Mouse (Mus musculus) adipocyte (in vitro differentiated cells): ENCODE data around the gene Tdp2.
"Not testable (repeated sequence)": the region's sequence is repeated elsewhere in the genome, so short reads cannot be mapped to it uniquely, and the experiment has no call there.

Experiments used
- DNase-seq: peaks from one replicate; pipeline ENCODE4 v3.0.0-alpha.2; 2016; ENCODE audit warnings: low spot score

The Tdp2 gene

DNA sequence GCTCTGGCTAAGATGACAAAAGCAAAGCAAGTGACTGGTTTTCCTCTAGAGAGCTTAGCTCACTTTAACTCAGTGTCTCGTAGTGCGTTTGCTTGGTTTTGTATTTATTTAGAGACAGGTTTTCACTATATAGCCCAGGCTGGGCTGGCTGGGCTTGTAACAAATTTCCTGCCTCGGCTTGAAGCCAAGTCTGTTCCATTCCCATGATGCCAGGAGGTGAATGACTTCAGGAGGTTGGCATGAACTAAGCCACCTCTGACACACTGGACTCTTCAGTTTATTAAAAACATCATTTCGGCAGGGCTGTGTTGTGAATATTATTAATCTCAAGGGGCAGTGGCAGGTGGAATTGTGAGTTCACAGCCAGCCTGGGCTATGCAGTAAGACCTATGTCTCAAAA lies 5.9 kb upstream of the Tdp2 start:
- peak; percentile 74 for DNase-seq

DNA sequence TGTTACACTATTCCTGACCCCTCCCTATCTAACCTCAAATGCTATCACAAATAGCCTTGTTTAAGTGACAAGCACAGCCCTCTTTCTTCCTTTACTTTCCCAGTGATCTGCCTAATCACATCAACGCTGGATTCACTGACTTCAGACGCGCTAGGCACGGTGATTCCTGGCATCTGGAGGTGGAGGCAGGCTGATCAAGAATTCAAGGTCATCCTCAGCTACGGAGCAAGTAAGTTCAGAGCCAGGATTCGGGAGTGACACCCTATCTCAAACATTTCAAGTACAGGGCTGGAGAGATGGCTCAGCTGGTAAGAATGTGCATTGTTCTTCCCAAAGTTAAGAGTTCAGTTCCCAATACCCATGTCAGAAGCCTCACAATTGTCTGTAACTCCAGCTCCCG lies 5.4 kb upstream of the Tdp2 start:
- DNase-seq = no peak

DNA sequence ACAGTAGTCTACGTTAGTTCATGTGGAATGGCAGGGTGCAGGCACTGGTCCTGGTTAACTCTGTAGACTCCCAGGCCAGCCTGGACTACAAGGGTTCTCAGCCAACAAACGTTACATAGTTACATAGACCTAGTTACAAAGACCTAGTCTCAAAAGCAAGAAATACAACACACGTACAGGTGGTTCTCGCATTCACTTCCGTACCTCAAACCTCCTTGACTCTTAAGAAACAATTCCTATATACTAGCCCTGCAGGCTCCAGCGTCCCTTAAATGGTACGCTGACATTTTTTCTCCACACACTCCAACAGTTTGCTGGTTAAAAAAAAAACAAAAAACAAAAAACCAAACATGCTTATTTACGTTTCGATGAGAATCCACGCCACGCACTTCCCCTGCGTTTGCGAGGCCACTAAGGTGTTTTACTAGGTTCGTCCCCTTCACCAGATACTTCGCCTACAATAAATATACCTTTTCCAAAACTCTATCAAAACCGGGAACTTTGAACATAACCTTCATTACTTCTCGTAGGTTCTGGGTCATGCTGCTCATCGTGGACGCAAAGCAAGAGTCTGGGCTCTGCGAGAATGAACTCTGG lies 625 bp upstream of the Tdp2 start:
- no peak for DNase-seq

DNA sequence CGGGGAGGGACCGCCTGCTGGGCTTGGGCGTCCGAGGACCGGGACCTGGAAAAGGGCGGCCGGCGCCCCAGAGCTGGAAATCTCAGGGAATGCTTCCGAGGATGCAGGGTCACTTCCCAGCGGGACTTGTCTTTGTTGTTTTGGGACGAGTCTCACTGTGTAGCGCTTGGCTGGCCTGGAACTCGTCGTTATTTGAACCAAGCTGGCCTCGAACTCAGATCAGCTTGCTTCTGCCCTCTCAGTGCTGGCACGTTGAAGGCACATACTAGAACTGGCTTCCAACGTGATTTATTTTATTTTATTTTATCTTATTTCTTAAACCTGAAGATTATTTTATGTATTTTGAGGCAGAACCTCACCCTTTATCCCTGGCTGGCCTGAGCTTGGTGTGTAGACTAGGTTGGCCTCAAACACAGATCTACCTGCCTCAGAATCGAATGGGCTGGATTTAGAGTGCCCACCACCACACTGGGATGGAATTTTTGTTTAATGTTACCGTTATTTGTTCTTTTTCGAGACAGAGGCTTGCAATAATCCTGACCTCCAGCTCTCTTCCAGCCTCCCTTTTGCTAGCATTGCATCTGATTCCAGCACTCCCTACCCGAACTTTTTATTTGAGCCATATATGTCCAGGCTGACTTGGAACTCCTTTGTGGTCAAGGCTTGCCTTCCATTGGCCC lies 792 bp downstream of the Tdp2 start:
- peak; percentile 27 for DNase-seq

DNA sequence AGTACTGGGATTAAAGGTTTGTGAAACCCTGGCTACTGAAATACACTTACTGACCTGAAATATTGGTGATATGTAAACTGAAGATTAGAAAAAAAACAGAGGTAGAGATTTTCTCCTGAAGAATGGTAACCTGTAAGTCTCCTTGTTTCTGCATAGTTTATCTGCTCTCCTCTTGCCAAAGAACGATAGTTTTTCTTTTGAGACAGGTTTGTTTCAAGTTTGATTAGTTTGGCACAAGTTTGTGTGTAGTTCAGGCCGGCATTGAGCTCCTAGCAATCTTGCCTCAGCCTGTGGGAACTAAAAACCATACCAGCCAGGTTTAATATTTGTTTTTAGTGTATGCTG lies 1.3 kb downstream of the Tdp2 start:
- DNase-seq = no peak

DNA sequence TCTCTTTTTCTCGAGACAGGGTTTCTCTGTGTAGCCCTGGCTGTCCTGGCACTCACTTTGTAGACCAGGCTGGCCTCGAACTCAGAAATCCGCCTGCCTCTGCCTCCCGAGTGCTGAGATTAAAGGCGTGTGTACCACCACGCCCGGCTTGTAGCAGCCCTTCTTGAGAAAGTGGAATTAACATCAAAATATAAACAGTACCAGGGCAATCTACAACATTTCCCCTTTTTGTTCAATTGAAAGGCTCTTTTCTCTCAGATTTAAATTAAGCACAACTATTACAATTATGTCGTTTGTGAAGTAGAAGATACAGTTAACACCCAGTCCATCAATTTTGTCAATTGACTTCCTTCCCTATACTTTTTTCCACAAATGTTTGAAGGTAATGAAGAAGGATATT lies 6.3 kb downstream of the Tdp2 start:
- DNase-seq = not testable (repeated sequence)

DNA sequence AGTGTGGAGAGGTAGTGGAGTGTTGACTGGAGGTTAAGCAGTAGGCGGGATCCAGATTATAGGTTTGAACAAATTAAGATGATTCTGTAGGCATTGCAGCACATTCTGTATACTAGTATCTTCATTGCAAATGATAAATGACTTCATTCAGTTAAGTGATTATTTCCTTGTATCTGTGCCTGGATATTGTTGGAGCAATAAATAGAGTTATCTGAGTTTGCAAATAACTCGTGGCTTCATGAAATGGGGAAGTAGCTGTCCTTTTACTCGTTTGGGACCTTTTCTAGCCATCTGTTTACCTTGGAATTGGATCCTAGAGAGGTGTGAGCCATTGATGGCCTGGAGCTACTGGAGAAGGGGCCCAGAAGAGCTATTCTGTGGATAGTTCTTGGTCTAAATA lies 8.4 kb downstream of the Tdp2 start:
- DNase-seq = no peak

DNA sequence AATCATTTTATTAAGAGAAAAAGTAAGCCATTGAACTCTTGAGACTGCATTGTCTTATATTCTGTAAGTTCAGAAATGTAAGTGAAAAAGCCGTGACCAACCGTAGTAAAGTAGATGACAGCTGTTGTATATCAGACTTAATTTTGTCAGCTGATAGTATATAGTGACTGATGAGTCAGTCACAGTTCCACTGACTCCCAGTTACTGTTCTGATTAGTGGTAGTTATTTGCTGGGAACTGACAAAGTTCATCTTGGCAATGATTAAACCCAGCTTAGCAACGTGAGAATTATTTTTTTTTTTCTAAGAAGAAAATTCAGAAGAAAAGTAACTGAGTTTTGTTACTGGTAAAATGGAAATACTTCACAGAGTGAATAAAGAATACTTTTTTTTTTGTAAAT lies 10.2 kb downstream of the Tdp2 start:
- no peak for DNase-seq

DNA sequence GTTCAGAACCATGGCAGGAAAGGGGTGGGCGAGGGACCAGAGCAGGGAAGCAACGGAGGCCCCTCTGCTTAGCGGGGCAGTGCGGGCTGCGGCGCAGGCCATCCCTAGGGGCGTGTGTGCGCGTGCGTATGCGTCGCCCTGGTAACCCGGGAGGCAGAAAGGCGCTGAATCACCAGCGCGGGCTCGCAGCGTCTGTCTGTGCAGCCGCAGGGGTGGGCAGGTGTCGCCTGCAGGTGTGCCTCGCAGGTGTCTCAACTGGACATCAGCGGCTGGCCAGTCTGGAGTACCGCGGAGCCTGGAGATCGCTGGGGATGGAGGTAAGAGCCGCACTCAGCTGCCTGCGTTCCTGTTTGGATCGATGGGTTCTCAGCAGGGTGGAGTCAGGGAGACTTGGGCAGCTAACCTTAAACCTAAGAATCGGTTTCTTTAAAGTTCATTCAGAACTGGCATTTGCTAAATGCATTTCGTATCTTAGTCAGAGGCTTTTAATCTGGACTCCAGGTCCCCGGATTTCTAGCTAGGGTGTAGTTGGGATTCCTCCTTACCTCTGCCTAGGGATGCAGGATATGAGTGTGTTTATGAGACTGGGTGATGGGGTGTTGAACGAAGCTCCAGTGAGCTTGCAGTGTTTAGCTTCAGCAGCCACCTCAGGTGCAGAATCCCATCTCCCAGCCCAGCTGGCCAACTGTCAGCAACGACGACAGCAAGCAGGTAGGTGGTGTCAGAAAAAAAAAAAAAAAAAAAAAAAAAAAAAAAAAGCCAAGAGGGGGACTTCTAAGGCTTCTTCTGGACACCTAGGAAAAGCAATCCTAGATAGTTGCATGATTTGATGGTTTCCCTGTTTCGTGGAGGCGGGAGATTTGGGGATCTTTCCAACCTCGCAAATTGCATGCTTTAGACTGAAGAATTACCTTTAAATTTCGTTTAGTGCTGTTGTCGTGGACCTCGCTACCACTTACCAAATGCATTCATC lies 13.8 kb downstream of the Tdp2 start, which contains the start of gene D130043K22Rik:
D130043K22Rik (plus strand) TSS at position 153 of the 973 bp plus-strand sequence.
- no peak for DNase-seq

DNA sequence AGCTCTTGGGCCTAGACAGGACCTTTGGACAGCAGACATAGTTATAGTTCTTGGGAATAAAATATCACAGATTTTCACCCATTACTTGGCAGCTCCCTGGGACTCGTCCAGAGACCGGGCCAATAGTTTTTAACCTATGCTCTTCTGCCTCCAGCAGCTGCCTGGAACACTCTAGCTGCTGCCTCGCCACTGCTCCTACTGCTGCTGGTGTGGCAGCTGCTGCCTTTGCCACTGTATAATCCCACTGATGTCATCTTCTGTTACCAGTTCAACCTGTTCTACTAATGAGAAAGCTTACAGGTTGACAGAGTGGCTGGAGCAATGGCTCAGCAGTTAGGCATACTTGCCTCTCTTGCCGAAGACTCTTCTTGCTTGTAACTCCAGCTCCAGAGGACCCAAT lies 17.8 kb downstream of the Tdp2 start:
- DNase-seq = no peak

DNA sequence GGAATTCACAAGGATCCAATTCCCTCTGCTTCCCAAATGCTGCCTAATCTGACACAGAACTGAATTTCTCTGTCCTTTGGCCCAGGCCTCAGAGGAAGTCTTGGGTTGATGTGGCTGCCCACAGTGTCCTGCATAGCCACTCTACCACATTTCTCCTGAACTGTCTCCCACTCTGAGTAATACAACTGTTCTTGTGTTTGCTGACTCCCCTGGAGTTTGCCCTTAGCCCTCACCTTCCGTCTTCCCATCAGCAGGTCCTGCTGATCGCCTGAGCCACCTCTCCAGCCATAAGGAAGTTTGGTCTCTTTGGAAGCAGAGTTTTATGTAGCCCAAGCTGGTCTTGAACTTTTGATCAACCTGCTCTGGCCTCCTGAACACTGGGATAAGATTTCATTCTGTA lies 20.5 kb downstream of the Tdp2 start:
- no peak for DNase-seq

DNA sequence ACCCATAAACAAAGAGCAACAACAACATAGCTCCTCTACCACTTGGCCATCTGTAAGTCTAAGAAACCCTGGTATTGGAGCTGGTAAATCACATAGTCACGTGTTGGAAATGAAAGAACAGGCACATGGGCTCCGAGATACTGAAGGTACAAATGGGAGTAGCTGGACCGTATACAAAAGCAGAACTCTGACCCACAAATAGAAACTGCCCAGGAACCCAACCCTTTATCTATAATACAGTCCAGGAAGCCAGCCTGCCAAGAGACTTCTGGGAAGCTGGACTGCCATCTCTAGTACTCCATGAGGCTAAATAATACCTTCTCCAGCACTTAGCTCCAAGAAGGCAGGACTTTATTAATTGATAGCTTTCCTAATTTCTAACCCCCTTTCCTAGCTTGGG lies 21.1 kb downstream of the Tdp2 start:
- DNase-seq = no peak

DNA sequence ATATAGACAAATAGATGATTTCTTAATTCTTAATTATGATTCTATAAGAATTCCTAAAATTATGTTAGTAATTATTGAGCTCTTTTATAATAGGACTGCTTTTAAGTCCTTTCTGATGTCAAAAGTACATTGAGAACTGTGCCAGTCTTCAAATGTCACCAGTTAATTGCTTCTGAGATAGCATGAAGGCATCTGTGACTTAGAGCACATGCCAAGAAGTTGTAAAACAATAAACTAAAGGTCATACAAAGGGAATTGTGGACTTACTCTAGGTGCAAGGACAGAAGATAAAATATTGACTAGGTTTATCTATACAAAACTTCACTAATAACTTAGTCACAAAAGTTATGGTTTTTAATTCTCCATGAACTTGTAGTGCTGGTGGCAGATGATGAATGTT lies 27.6 kb downstream of the Tdp2 start:
- DNase-seq = no peak

DNA sequence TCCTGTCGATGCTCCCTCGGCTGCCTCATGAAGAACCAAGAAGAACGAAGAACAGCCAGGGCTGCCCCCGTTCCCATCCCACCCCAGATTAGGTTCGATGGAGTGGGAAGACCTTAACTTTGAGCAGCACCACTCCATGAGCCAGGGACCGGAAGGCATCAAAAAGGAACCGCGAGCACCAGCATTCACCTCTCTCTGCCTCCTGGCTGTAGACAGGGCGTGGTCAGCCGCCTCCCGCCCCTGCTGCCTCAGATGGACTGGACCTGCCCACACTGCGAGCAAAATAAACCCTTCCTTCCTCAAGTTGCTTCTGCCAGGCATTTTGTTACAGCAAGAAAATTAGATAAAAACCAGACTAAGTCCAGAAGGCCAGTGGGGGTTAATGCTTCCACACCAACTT lies 29.6 kb downstream of the Tdp2 start:
- DNase-seq = no peak

DNA sequence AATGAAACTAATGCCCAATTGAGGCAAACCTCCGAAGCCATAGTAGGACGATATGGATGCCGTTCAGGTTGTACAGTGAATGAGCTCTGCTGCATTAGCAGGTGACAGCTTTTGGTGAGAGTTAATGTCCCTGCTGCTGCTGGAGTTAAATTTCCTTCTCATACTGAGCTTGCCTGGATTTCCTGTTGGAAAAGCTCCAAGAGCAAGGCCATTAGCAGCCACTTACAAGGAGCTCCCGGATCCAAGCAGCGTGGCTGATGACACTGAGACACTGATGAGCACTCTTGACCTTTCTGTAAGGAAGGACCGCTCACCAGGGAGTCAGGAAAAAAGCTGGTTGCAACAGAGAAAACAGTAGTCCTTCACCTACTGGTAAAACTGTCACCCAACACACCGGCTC lies 30.5 kb downstream of the Tdp2 start:
- DNase-seq = peak; percentile 7

DNA sequence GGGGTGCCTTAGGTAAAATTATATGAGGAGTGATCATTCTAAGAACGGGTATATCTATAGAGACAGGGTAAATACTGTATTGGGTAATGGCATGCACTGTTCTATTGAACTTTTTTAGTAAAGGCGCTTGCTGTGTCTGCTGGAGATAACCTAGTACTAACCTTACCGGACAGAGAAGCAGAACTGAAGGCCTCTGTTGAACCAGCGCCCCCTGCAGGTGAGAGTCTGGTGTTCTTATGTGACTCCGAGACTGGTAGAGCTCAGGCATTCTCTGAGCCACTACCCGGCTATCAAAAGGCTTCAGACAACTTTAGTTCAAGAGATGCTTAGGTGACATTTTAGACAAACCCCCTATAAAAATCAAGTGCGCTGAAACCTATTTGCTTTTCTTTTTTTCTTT lies 31.0 kb downstream of the Tdp2 start:
- DNase-seq = peak; percentile 28

DNA sequence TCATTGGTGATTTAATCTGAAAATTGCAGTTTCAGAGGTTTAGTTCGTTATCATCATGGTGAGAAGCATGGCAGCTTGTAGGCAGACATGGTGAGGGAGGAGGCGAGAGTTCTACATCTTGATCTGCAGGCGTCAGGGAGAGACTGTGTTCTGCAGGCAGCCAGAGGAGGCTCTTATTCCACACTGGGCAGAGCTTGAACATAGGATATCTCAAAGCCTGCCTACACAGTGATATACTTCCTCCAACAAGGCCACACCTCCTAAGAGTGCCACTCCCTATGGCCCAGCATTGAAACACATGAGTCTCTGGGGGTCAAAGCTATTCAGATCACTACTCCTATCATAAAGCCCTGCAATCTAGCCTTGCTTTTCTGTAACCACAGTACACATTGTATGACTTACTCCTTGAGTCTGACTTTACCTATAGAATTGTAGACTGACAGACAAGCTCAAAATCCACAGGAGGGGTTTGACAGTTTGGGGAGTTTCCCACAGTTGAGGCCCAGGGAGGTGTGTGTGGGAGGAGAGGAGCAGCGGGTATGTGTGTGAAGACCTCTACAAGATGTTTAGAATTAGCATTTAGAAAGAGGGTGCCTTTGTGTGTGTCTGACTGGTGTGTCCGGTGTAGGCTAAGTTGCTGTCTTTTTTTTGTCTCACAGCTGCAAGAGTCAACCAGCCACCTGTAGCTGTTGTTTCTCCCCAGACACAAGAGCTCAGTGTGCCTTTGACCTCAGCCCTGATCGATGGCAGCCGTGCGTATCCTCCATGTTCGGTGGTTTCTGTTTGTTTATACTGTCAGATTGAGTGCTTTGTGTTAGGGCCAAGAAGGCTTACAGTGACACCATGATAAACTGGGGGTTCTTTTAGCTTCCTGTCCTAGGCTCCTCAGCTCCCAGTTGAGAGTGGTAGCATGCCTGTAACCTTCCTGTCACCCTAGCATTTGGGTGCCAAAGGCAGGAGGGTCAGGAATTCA lies 35.2 kb downstream of the Tdp2 start:
- DNase-seq = no peak

DNA sequence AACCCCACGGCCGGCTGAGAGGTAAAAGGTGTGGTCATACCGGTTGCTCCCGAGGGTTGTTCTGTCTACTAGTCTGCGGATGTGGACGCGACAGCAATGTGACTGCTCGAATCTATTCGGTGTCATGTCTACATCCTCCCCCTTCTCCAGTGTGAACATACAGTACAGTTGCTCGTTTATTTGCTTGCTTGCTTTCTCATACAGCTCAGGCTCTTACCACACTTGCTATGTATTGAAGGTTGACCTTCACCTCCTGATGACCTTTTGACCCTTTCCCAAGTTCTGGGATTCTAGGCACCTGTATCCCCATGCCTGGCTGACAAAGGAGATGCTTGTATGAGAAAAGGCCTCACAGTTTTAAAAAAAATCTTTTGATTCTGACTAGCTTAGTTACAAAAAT lies 36.3 kb downstream of the Tdp2 start:
- DNase-seq = no peak

DNA sequence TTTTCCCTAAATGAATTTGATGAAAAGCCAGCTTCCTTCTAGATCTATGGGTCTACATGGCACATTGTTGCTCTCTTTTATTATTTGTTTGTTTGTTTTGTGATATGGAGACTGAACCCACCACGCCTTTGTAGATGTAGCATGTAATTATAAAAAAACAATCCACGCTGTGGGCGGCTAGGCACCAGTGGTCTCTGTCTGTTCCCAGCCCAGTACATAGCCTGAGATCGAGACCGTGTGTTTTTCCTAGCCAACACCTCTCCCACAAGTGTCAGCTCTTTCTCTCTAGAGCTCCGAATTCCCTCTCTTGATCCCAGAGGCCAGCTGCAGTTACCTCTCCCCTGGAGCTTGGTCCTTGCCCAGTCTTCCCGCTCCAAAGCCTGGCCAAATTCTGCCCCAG lies 36.8 kb downstream of the Tdp2 start:
- no peak for DNase-seq

DNA sequence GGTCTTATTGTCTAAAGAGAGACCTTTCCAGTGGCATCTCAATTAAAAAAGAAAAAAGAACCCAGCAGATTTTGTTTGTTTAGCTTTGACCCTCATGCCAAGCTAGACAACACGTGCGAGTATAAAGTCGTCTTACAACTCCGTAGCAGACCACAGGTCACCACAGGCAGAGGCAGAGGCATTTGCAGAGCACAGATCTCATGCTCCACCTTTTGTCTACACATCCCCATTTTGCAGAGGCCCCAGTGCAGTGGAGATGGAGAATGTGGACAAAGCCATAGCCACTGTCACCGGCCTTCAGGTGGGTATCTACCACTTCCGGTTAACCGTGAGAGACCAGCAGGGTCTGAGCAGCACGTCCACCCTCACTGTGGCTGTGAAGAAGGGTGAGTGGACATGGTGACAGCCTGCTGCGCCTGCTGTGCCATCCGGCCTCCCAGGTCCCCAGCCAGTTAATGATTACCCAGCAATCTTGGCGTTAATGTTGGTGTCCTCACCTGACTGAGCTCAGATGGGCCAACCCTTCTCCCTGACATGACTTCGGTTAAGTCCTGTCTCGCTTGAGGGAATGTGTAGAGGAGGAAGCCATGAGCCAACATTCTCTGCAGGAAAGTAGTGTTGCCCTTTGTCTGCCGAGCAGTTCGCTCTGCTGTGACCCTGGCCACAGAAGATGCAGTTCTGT lies 48.0 kb downstream of the Tdp2 start:
- no peak for DNase-seq

DNA sequence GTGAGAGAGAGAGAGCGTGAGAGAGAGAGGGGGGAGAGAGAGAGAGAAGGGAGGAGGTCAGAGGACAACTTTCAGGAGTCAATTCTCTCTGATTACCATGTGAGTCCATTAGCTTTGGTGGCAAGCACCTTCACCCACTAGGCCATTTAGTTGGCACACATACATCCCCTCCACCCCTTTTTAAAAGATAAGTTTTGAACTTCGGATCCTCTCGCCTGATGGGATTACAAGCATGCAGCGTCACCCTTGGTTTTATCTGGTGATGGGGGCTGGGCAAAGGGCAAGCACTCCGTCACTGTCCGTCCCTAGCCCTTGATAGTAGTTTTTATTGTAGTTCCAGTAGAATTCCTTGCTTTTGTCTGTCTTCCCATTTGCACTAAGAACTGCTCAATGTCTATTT lies 48.7 kb downstream of the Tdp2 start:
- no peak for DNase-seq
